Mouse (Mus musculus) retina, embryonic 14.5 days (tissue): Measurements from ENCODE around the gene Gm13275.
"Not testable (repeated sequence)": the region's sequence is repeated elsewhere in the genome, so short reads cannot be mapped to it uniquely, and the experiment has no call there.

Source experiments
- DNase-seq: peaks from one replicate; pipeline ENCODE4 v3.0.0-alpha.2; 2015; ENCODE audit warnings: low spot score

The Gm13275 gene

GRCm38 (mm10) chr4:88797097-88797496 is 2.8 kb downstream of the Gm13275 start, which contains the start of gene Gm13279:
Gene Gm13279 (plus strand): TSS chr4:88797397.
- not testable (repeated sequence) for DNase-seq

- DNase-seq: not testable (repeated sequence)
Measured at GRCm38 (mm10) chr4:88799365-88799764, 5.1 kb downstream of the Gm13275 start, which contains the start of gene Gm13285. Gene Gm13285 (plus strand): TSS chr4:88799665.

GRCm38 (mm10) chr4:88802954-88803353 is 8.7 kb downstream of the Gm13275 start, which contains the start of gene Gm13287:
Gene Gm13287 (plus strand): TSS chr4:88803254.
- not testable (repeated sequence) for DNase-seq

GRCm38 (mm10) chr4:88805231-88805630 is 10.9 kb downstream of the Gm13275 start, which contains the start of gene Gm13288:
Gene Gm13288 (plus strand): TSS chr4:88805531.
- DNase-seq: not testable (repeated sequence)

GRCm38 (mm10) chr4:88805761-88806160 is 11.5 kb downstream of the Gm13275 start:
- DNase-seq: not testable (repeated sequence)

GRCm38 (mm10) chr4:88815928-88816327 is 21.6 kb downstream of the Gm13275 start, which contains the start of gene Ifna7:
Gene Ifna7 (plus strand): TSS chr4:88816228.
- no peak for DNase-seq

GRCm38 (mm10) chr4:88819659-88820058 is 25.4 kb downstream of the Gm13275 start, which contains the start of gene Ifna11:
Gene Ifna11 (plus strand): TSS chr4:88819959.
- no peak for DNase-seq

- DNase-seq: peak; percentile 48
Measured at GRCm38 (mm10) chr4:88822995-88823394, 28.7 kb downstream of the Gm13275 start.

- DNase-seq: not testable (repeated sequence)
Measured at GRCm38 (mm10) chr4:88827116-88827515, 32.8 kb downstream of the Gm13275 start, which contains the start of gene Ifna6. Gene Ifna6 (plus strand): TSS chr4:88827416.

- DNase-seq: peak; percentile 42
Measured at GRCm38 (mm10) chr4:88830523-88830922, 36.2 kb downstream of the Gm13275 start.

GRCm38 (mm10) chr4:88835225-88835624 is 40.9 kb downstream of the Gm13275 start, which contains the start of gene Ifna5:
Gene Ifna5 (plus strand): TSS chr4:88835525.
- DNase-seq: not testable (repeated sequence)

- DNase-seq: peak; percentile 60
Measured at GRCm38 (mm10) chr4:88838828-88839227, 44.5 kb downstream of the Gm13275 start.

GRCm38 (mm10) chr4:88840058-88840457 is 45.8 kb downstream of the Gm13275 start:
- DNase-seq: no peak

- DNase-seq: no peak
Measured at GRCm38 (mm10) chr4:88841438-88841911, 47.2 kb downstream of the Gm13275 start, which contains the start of gene Ifna4. Gene Ifna4 (plus strand): TSS chr4:88841861.
